Mouse (Mus musculus): ENCODE data around the gene Snrpd3.

DNA sequence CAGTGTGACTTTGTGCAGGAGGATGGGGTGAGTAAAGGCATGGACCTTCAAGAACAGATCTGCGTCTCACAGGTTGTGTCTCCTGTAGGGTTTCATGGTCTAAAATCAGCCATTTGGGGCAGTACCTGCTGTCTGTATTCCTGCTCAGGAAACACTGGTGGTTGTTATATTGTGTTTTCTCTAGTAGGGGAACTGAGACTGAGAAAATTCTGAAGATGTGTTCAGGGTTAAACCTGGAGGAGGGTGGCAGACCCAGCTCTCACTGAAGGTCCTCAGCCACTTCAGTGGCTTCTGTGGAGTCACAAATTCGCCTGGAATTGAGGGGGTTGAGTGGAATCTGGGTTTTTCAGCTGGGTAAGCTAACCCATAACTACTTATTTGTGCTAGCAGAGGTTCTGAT is 13.0 kb downstream of the Snrpd3 start:
- TF ChIP-seq CTCF (IDR thresholded peaks at IDR 0.05; ENCODE audit: low read depth) (no peak), EP300 (IDR thresholded peaks at IDR 0.05; ENCODE audit: low read depth) (no peak)

Data from liver, postnatal 0 days (tissue).